ENCODE assay signal across 21 mouse cellular contexts in the genomic region with DNA sequence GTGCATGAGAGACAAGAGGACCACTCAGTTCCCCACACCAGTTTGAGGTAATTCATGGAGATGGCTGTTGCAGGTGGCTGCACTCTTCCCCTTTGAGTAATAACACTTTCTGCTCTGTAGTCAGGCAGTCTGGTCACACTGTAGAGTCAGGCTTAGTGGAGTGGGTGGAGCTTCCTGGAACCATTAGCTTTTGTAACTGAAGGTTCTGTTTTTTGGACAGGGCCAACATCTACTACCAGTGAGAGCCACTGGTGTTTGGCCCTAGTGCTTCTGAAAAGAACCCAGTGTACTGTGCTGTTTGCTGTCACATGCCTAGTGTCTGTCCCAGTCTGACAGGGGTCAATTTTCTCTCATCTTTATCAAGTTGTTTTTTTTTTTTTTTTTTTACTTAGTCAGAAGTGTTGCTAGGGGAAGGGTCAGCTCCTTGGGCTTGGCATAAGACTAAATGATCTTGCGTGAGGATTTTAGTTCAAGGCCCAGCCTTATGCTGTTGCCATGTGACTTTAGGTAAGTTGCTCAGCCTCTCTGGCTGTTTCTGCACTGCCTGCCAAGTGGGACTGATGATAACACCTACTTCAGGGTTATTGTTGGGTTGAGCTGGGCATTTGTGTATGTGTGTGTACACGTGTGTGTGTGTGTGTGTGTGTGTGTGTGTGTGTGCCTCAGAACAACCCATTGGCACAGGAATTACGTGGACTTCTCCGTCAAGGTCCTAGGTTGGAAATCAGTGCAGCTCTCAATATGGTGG. TPM values are rescaled to one million over a fixed set of nuclear protein-coding genes. Genes with fewer than 3 reads are reported as not detected.
DNase-seq lines count a peak whose midpoint lies in the region; ATAC-seq and TF ChIP-seq lines count a peak whose summit lies in the region.
"Had no signal": no experiment of that assay in that cellular context is flagged by ENCODE, and none has a peak within 500 bp of the region (broad histone marks: within the 10 kb centered on the region; RNA-seq: fewer than 3 reads in every experiment).

No protein-coding gene starts in this region.

- peak overlapping the region; percentile 37; the same call in 1 of the 2 replicates for H3K9ac ChIP-seq in liver, adult 2 months (ENCODE audit: low read depth, low read length)
- no peak overlapping the region for H3K9ac ChIP-seq in liver, embryonic 11.5 days (ENCODE audit: low read depth, low read length)
- H3K9ac ChIP-seq: neural tube, embryonic 15.5 days had no signal

- H3K4me2 ChIP-seq in liver, embryonic 11.5 days: no peak overlapping the region
- H3K4me2 ChIP-seq: neural tube, embryonic 15.5 days had no signal

- H3K27me3 ChIP-seq in liver, adult 2 months (ENCODE audit: control insufficient read depth, insufficient read depth, low read length): no peaks in the 10 kb centered on the region
- no peaks in the 10 kb centered on the region for H3K27me3 ChIP-seq in liver, embryonic 11.5 days (replicated peaks; ENCODE audit: control insufficient read depth, insufficient read depth, low read length)
- H3K27me3 ChIP-seq: neural tube, embryonic 15.5 days had no signal

- peaks cover 41% of the 10 kb centered on the region for H3K4me1 ChIP-seq in liver, adult 2 months (ENCODE audit: control insufficient read depth, insufficient read depth, low read length)
- H3K4me1 ChIP-seq in liver, embryonic 11.5 days (replicated peaks; ENCODE audit: control insufficient read depth, insufficient read depth, low read length): no peaks in the 10 kb centered on the region; the same call in 1 of the 2 replicates

- no peak for TF ChIP-seq POLR2A in liver, adult 2 months (IDR thresholded peaks at IDR 0.05; ENCODE audit: extremely low read depth, insufficient read depth, low read length)

- ATAC-seq in liver, embryonic 11.5 days (replicated peaks; ENCODE audit: low FRiP score): no peak
- peak; percentile 46 for ATAC-seq in granulocyte monocyte progenitor cell, adult 5-6 weeks (replicated peaks; ENCODE audit: poor library complexity, severe bottlenecking)
- ATAC-seq: hindbrain, embryonic 16.5 days; intestine, postnatal 0 days had no signal

- peak overlapping the region; percentile 90 for H3K27ac ChIP-seq in liver, adult 2 months (replicated peaks; ENCODE audit: insufficient read depth, low read depth, low read length)
- no peak overlapping the region; the same call in 1 of the 2 replicates for H3K27ac ChIP-seq in liver, embryonic 11.5 days (ENCODE audit: low read depth, low read length)
- H3K27ac ChIP-seq: macrophage; neural tube, embryonic 15.5 days had no signal

- peaks cover 45% of the 10 kb centered on the region for H3K36me3 ChIP-seq in liver, adult 2 months (ENCODE audit: control insufficient read depth, insufficient read depth, low read length)
- H3K36me3 ChIP-seq in liver, embryonic 11.5 days (ENCODE audit: control insufficient read depth, insufficient read depth, low read length): peaks cover 7% of the 10 kb centered on the region; the same call in 1 of the 2 replicates

- H3K9me3 ChIP-seq in liver, embryonic 11.5 days (ENCODE audit: control insufficient read depth, low read length): no peaks in the 10 kb centered on the region
- H3K9me3 ChIP-seq: neural tube, embryonic 15.5 days had no signal

- no peaks in the 10 kb centered on the region; the same call in 1 of the 2 replicates for H3K79me2 ChIP-seq in liver, adult 2 months (ENCODE audit: control insufficient read depth, insufficient read depth, low read length)

- 32% methylated on average over 4 of the region's 4 CpGs for WGBS in liver, adult 2 months
- WGBS in liver, embryonic 11.5 days: 88% methylated on average over 4 of the region's 4 CpGs

- TF ChIP-seq CTCF in liver, adult 2 months (IDR thresholded peaks at IDR 0.05; ENCODE audit: low read depth, low read length): no peak

- H3K4me3 ChIP-seq in liver, adult 2 months (ENCODE audit: insufficient read depth, low read depth, low read length): no peak overlapping the region
- no peak overlapping the region for H3K4me3 ChIP-seq in liver, embryonic 11.5 days (ENCODE audit: low read depth, low read length)
- H3K4me3 ChIP-seq: myocyte; neural tube, embryonic 15.5 days had no signal

- peak; percentile 95 for DNase-seq in liver, adult 2 months (ENCODE audit: extremely low read depth, low read depth, low spot score)
- DNase-seq in liver, embryonic 11.5 days (ENCODE audit: low spot score): no peak
- peak; percentile 15 for DNase-seq in 3T3-L1 (ENCODE audit: low read depth, low spot score)
- DNase-seq in B cell, adult 2 months: peak; percentile 19 to 20
- no peak for DNase-seq in thymus, postnatal 4 days
- no peak for DNase-seq in embryo, embryonic 9.5 days (ENCODE audit: extremely low spot score)
- DNase-seq in urinary bladder, postnatal 25 days (ENCODE audit: low spot score): no peak
- DNase-seq: adrenal gland, adult 8-10 months; cerebellum, adult 9-11 months; embryo, embryonic 11 days; gastrocnemius, postnatal 10 days; heart, postnatal 14 days; kidney, postnatal 4 days; midbrain, embryonic 14.5 days had no signal

RNA-seq across cellular contexts. Expression of a gene that starts 9.6 kb away (rescaled TPM):
- total RNA-seq in liver, adult 2 months (2014; rRNA removed): 29.3 and 40.9 TPM in 2 replicates
- 66.8 and 190 TPM in 2 replicates for polyA plus RNA-seq in liver, adult 2 months (2012; rRNA removed)
- polyA plus RNA-seq in liver, embryonic 11.5 days (2014; fragmentation: Nextera tagmentation; extraction: Ambion mirVana): 29.3 and 29.7 TPM in 2 replicates
- total RNA-seq in granulocyte monocyte progenitor cell, adult 5-6 weeks (2014; fragmentation: Nextera tagmentation): 10.3 and 15.1 TPM in 2 replicates
- 11.7 and 12.2 TPM in 2 replicates for total RNA-seq in granulocyte monocyte progenitor cell, adult 5-6 weeks (2017)

RNA-seq across cellular contexts. Expression of a gene that starts 43.8 kb away (rescaled TPM):
- 7.7 and 8.8 TPM in 2 replicates for total RNA-seq in liver, adult 2 months (2014; rRNA removed)
- 18.3 and 23.0 TPM in 2 replicates for polyA plus RNA-seq in liver, adult 2 months (2012; rRNA removed)
- 63.6 and 67.9 TPM in 2 replicates for polyA plus RNA-seq in liver, embryonic 11.5 days (2014; fragmentation: Nextera tagmentation; extraction: Ambion mirVana)
- total RNA-seq in granulocyte monocyte progenitor cell, adult 5-6 weeks (2014; fragmentation: Nextera tagmentation): 43.5 and 68.5 TPM in 2 replicates
- 24.4 and 25.4 TPM in 2 replicates for total RNA-seq in granulocyte monocyte progenitor cell, adult 5-6 weeks (2017)

RNA-seq across cellular contexts. Expression of a gene that starts 46.4 kb away (rescaled TPM):
- total RNA-seq in liver, adult 2 months (2014; rRNA removed): 0.07 TPM in 1 of 2 replicates, not detected in the other
- not detected in 2 replicates for polyA plus RNA-seq in liver, adult 2 months (2012; rRNA removed)
- 0.05 and 0.15 TPM in 2 replicates for polyA plus RNA-seq in liver, embryonic 11.5 days (2014; fragmentation: Nextera tagmentation; extraction: Ambion mirVana)
- not detected in 2 replicates for total RNA-seq in granulocyte monocyte progenitor cell, adult 5-6 weeks (2014; fragmentation: Nextera tagmentation)
- not detected in 2 replicates for total RNA-seq in granulocyte monocyte progenitor cell, adult 5-6 weeks (2017)
- total RNA-seq: heart, postnatal 14 days had no signal
- polyA plus RNA-seq: macrophage; thymus, postnatal 0 days had no signal

RNA-seq across cellular contexts. Expression of a gene that starts 51.3 kb away (rescaled TPM):
- total RNA-seq in liver, adult 2 months (2014; rRNA removed): 3.8 and 5.6 TPM in 2 replicates
- 12.0 and 14.0 TPM in 2 replicates for polyA plus RNA-seq in liver, adult 2 months (2012; rRNA removed)
- polyA plus RNA-seq in liver, embryonic 11.5 days (2014; fragmentation: Nextera tagmentation; extraction: Ambion mirVana): 18.5 and 19.4 TPM in 2 replicates
- total RNA-seq in granulocyte monocyte progenitor cell, adult 5-6 weeks (2014; fragmentation: Nextera tagmentation): 16.8 and 25.8 TPM in 2 replicates
- 53.0 and 56.7 TPM in 2 replicates for total RNA-seq in granulocyte monocyte progenitor cell, adult 5-6 weeks (2017)

Comparison
In these comparisons a context has a peak if more than half of its experiments do, and no peak if none do; other contexts are left out.
1. DNase-seq: peak in liver, adult 2 months (single experiment), 3T3-L1 (single experiment) and B cell, adult 2 months (2 of 2); none in liver, embryonic 11.5 days (single experiment), thymus, postnatal 4 days (single experiment), embryo, embryonic 9.5 days (single experiment) and urinary bladder, postnatal 25 days (single experiment).